Mouse (Mus musculus) embryonic stem cell, embryonic (primary cell): ENCODE data around the gene Nat10.

ENCODE experiments used
- CTCF ChIA-PET, 4 experiments: fragments of 300-600 bp in 2 of 4; fragments of 350-600 bp in 2 of 4; sonication (Branson Sonifier 250); formaldehyde crosslinking; loops; one replicate each; lab custom pipeline; 2022; ENCODE audit warnings: inconsistent platforms in 2 of 4; lab: Charles Lee
- POLR2A ChIA-PET, 4 experiments: fragments of 300-600 bp in 2 of 4; fragments of 350-600 bp in 2 of 4; sonication (Branson Sonifier 250); formaldehyde crosslinking; loops; one replicate each; lab custom pipeline; 2022; ENCODE audit warnings: antibody characterized with exemption in 4 of 4, inconsistent platforms in 1 of 4; lab: Charles Lee

Gene Nat10

DNA sequence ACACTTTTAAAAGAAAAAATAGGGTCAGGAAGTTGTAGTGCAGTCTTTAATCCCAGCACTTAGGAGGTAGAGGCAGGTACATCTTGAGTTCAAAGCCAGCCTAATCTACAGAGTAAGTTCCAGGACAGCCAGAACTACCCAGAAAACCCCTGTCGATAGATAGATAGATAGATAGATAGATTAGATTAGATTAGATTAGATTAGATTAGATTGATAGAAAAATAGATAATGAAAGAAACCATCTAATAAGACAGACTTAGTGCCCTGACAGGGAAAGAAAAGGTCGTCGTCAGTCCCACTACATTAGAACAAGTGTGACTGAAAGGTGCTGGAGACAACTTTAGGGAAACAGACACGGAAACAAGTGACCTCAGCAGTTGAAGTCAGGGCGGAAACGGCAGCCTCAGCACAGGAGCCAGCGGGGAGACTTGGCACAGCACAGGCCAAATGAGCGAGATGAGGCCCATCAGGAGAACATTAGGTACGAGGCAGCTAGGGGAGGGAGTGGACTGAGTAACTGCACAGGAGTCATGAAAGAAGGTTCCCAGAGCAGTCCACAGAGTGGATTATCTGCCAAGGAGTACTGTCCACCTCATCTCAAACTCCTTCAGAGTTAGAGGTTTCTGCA is 5.5 kb downstream of the Nat10 start:
- ChIA-PET POLR2A (interaction anchor here in 2 of 4 experiments (1.3 to 2.8 kb wide), 6 partner anchors 7 to 40 kb away, joined by 3 to 28 read pairs (median 8); no protein-coding TSS in a partner anchor), CTCF (interaction anchor here in 2 of 4 experiments (1.0 to 3.7 kb wide), 2 partner anchors 11 to 12 kb away, joined by 3 to 18 read pairs; no protein-coding TSS in a partner anchor)

DNA sequence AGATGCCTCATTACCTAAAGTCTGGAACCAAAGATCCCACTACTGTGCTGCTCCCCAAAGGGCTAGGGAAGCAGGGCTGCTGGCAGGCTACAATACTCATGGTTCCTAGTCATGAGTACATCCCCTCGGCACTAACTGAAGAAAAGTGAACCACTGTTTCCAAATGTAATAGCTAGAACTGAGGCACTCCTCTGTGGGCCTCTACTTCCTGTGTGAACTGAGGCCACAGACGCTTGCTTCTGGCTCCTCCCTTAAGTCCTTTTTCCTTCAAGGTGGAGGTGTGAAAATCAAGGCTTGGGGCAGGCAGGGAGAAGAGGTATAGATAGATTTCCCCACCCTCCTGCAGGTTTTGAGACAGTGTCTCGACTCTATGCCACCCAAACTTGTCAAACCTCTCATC is 6.5 kb downstream of the Nat10 start:
- ChIA-PET CTCF (interaction anchor here in 3 of 4 experiments (0.6 to 3.7 kb wide), 3 partner anchors 10 to 38 kb away, joined by 3 to 18 read pairs (median 4); no protein-coding TSS in a partner anchor), POLR2A (interaction anchor here in 1 of 4 experiments (0.6 to 3.6 kb wide), 4 partner anchors 9 to 48 kb away, joined by 4 to 18 read pairs (median 10); no protein-coding TSS in a partner anchor)

DNA sequence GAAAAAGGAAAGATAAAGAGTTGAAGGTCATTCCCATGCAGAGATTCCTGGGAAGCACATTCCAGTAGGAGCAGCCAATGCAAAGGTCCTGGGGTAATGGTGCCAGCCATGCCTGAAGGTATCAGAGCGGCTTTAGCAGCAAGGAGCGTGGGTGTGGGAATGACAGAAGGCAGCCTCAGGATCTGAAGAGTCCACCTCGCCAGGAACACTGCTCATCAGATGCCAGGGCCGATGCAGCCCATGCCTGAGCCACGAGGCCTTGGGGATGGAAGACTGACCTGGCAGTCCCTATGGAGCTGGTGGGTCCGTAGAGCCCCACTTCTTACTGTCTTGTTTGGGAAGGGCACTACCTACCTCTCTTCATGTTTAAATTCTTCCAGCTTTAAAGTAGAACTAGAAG is 9.3 kb downstream of the Nat10 start:
- POLR2A ChIA-PET, result interaction anchor here in 3 of 4 experiments (0.5 to 3.6 kb wide), 12 partner anchors 7 to 60 kb away, joined by 3 to 18 read pairs (median 5); partner anchors contain the start of genes Nat10 (in 3 of the 3) and Caprin1 (in 1 of the 3)
- CTCF ChIA-PET, result interaction anchor here in 2 of 4 experiments (0.6 to 1.2 kb wide), 2 partner anchors 8 to 195 kb away, joined by 3 read pairs; no protein-coding TSS in a partner anchor

DNA sequence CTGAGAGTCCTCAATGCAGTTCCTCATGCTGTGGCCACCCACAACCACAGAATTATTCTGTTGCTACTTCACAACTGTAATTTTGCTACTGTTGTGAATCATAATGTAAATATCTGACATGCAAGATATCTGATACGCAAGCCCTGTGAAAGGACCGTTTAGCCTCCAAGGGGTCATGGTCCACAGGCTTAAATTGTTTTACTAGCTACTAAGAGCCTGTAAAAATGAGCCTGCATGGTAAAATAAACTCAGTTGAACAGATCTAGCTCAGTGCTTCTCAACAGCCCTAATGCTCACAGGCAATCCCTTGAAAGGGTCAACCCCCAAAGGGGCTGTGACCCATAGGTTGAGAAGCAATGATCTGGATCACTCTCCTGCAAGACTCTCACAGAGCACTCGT is 12.0 kb downstream of the Nat10 start:
- POLR2A ChIA-PET, result interaction anchor here (0.6 to 6.6 kb wide), 14 partner anchors 8 to 184 kb away, joined by 3 to 90 read pairs (median 4); partner anchors contain the start of genes Nat10 (in 3 of the 4), Abtb2 (in 1 of the 4) and Caprin1 (in 1 of the 4)
- CTCF ChIA-PET, result interaction anchor here in 1 of 4 experiments (1.2 kb wide), 1 partner anchor 293 kb away, joined by 4 read pairs; no protein-coding TSS in a partner anchor

GRCm38 (mm10) chr2:103747891-103748290 is 13.2 kb downstream of the Nat10 start:
- CTCF ChIA-PET, result interaction anchor here in 1 of 4 experiments (0.9 kb wide), 1 partner anchor 118 kb away, joined by 3 read pairs; no protein-coding TSS in a partner anchor
- POLR2A ChIA-PET, result interaction anchor here in 3 of 4 experiments (0.6 to 6.6 kb wide), 16 partner anchors 9 to 182 kb away, joined by 3 to 90 read pairs (median 4); partner anchors contain the start of genes Abtb2 (in 2 of the 3), Nat10 (in 2 of the 3) and Caprin1 (in 1 of the 3)

DNA sequence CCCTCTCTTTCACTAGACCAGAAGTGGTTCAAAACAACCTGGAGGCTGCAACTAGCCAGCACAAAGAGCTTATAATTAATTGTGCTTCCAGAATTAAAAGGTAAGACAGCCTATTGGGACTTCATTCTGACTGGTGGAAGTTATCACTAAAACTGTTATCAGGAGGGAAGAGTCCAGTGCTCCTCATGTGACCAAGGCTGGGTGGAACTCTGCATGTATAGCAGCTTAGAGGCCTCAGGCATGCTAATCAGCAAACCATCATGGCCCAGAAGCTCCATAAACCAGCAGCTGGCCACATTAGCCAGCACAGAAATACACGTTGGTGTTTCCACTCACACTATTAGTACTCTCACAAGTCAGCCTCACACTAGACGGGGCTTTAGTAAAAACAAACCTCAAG is 14.3 kb downstream of the Nat10 start:
- ChIA-PET CTCF (interaction anchor here in 2 of 4 experiments (0.8 kb wide), 2 partner anchors 27 to 307 kb away, joined by 3 read pairs; no protein-coding TSS in a partner anchor), POLR2A (interaction anchor here in 3 of 4 experiments (0.5 to 6.6 kb wide), 16 partner anchors 10 to 181 kb away, joined by 3 to 90 read pairs (median 4); partner anchors contain the start of genes Abtb2 (in 1 of the 3), Caprin1 (in 1 of the 3) and Nat10 (in 1 of the 3))

DNA sequence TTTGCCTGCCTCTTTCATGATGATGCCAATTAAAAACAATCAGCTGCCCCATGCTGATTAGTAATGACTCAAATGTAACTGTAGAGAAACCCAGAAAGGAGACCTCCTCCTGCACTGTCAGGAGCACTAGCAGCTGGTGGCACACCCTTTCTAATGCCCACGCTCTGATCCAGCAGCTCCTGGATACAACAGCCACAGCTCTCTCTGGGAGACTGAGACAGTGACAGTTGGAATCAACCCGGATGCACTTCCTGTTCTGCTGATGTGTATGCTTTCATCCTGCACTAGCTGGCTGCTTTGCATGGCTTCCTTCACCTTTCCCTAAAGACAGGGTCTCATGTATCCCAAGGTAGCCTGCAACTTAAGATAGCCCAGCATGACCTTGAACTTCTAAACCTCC is 15.0 kb downstream of the Nat10 start:
- ChIA-PET CTCF (interaction anchor here in 2 of 4 experiments (0.8 to 1.1 kb wide), 2 partner anchors 289 to 306 kb away, joined by 3 to 4 read pairs; no protein-coding TSS in a partner anchor), POLR2A (interaction anchor here (0.5 to 6.6 kb wide), 20 partner anchors 11 to 225 kb away, joined by 3 to 90 read pairs (median 4); partner anchors contain the start of genes Abtb2 (in 2 of the 4), Caprin1 (in 1 of the 4) and Nat10 (in 1 of the 4))

GRCm38 (mm10) chr2:103745481-103745880 is 15.6 kb downstream of the Nat10 start:
- ChIA-PET CTCF (interaction anchor here in 2 of 4 experiments (1.1 to 2.4 kb wide), 6 partner anchors 11 to 289 kb away, joined by 4 to 20 read pairs (median 8); partner anchors contain the start of gene Abtb2 (in 1 of the 2)), POLR2A (interaction anchor here (0.6 to 6.6 kb wide), 23 partner anchors 8 to 225 kb away, joined by 3 to 90 read pairs (median 6); partner anchors contain the start of genes Abtb2 (in 2 of the 4), Caprin1 (in 2 of the 4) and Nat10 (in 1 of the 4))

GRCm38 (mm10) chr2:103743988-103744387 is 17.1 kb downstream of the Nat10 start:
- CTCF ChIA-PET, result interaction anchor here (0.5 to 2.4 kb wide), 41 partner anchors 8 to 630 kb away, joined by 3 to 20 read pairs (median 4); partner anchors contain the start of genes Abtb2 (in 2 of the 4) and Nat10 (in 1 of the 4)
- POLR2A ChIA-PET, result interaction anchor here (0.5 to 6.6 kb wide), 36 partner anchors 8 to 322 kb away, joined by 3 to 90 read pairs (median 4); partner anchors contain the start of genes Abtb2 (in 3 of the 4), Nat10 (in 3 of the 4) and Caprin1 (in 1 of the 4)

DNA sequence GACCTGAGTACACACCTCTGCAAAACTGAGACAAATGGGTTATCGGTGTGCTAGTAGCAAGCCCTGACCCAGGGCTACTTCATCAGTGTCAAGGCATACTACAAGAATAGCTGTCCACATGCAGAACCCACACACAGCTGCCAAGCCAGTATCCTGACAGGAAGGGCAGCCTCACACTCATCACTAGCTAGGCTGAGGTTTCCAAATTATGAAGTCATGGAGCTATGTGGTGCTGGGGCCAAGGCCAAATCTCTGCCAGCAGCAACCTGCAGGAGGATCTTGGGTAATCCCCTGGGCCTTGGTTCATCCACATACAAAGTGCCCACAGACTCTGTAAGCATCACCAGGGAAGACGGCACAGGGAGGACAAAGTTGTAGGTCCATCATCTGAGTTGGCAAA is 17.5 kb downstream of the Nat10 start:
- POLR2A ChIA-PET, result interaction anchor here in 3 of 4 experiments (0.8 to 6.6 kb wide), 32 partner anchors 9 to 227 kb away, joined by 3 to 90 read pairs (median 4); partner anchors contain the start of genes Abtb2 (in 3 of the 3), Nat10 (in 3 of the 3) and Caprin1 (in 1 of the 3)
- CTCF ChIA-PET, result interaction anchor here (0.5 to 2.4 kb wide), 37 partner anchors 9 to 630 kb away, joined by 3 to 20 read pairs (median 5); partner anchors contain the start of genes Abtb2 (in 2 of the 4) and Nat10 (in 1 of the 4)

- CTCF ChIA-PET, result interaction anchor here in 2 of 4 experiments (1.4 to 2.3 kb wide), 5 partner anchors 24 to 185 kb away, joined by 4 to 9 read pairs (median 8); partner anchors contain the start of gene Abtb2 (in 1 of the 2)
- POLR2A ChIA-PET, result interaction anchor here in 2 of 4 experiments (1.8 to 2.6 kb wide), 3 partner anchors 11 to 18 kb away, joined by 6 to 15 read pairs (median 10); partner anchors contain the start of gene Nat10 (in 1 of the 2)
These were observed 18.2 kb downstream of the Nat10 start for GRCm38 (mm10) chr2:103742821-103743220.

DNA sequence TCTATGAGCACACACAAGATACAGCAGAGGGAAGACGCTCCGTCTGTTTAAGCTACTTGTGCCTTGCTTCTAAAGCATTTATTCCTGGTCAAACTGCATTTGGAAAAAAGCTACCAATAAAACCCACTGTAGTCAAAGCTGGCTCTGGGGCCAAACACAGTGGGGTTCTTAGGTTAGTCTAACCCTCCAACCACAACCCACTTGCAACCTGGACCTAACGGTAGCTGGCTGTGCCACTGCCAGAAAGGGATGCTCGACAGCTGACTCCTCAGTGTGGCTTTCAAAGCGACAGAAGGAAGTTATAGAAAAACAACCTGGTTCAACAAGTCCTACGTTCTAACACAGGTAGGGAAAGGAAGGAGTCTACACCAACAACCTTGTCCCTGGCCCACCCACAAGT is 29.6 kb downstream of the Nat10 start:
- ChIA-PET CTCF (interaction anchor here in 3 of 4 experiments (0.6 to 1.8 kb wide), 4 partner anchors 13 to 18 kb away, joined by 3 to 7 read pairs (median 5); no protein-coding TSS in a partner anchor), POLR2A (interaction anchor here in 3 of 4 experiments (0.5 to 2.0 kb wide), 16 partner anchors 8 to 339 kb away, joined by 3 to 12 read pairs (median 4); partner anchors contain the start of gene Nat10 (in 2 of the 3))

- ChIA-PET POLR2A (interaction anchor here in 3 of 4 experiments (0.5 to 2.0 kb wide), 13 partner anchors 9 to 48 kb away, joined by 3 to 12 read pairs (median 5); partner anchors contain the start of gene Nat10 (in 2 of the 3)), CTCF (interaction anchor here in 2 of 4 experiments (1.8 kb wide), 2 partner anchors 13 kb away, joined by 7 read pairs; no protein-coding TSS in a partner anchor)
These were observed 30.1 kb downstream of the Nat10 start for GRCm38 (mm10) chr2:103730999-103731398.

- POLR2A ChIA-PET, result interaction anchor here in 2 of 4 experiments (0.9 to 1.7 kb wide), 5 partner anchors 10 to 82 kb away, joined by 3 to 5 read pairs (median 4); no protein-coding TSS in a partner anchor
- CTCF ChIA-PET, result interaction anchor here in 3 of 4 experiments (1.0 to 1.6 kb wide), 4 partner anchors 9 to 16 kb away, joined by 3 to 4 read pairs (median 3); no protein-coding TSS in a partner anchor
These were observed 33.0 kb downstream of the Nat10 start for GRCm38 (mm10) chr2:103728027-103728540.

GRCm38 (mm10) chr2:103724521-103724920 is 36.5 kb downstream of the Nat10 start:
- POLR2A ChIA-PET, result interaction anchor here in 1 of 4 experiments (0.7 to 2.1 kb wide), 3 partner anchors 19 to 163 kb away, joined by 3 to 6 read pairs (median 3); no protein-coding TSS in a partner anchor
- CTCF ChIA-PET, result no interaction called here

DNA sequence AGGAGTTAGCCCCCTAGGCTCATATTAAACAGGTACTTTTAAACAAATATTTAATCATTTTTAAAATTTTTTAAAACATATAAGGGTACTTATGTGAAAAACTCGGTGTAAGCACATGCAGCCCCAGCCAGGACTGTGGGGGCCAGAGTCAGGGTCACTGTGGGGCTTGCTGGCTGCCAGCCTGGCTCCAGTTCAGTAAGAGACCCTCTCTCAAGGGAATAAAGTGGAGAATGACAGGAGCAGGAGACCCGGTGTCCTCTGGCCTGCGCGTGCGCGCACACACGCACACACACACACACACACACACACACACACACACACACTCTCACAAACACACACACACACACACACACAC is 41.8 kb downstream of the Nat10 start:
- CTCF ChIA-PET, result interaction anchor here (0.6 to 3.8 kb wide), 30 partner anchors 8 to 283 kb away, joined by 3 to 19 read pairs (median 4); partner anchors contain the start of gene Abtb2 (in 3 of the 4)
- POLR2A ChIA-PET, result interaction anchor here (0.6 to 4.1 kb wide), 14 partner anchors 9 to 373 kb away, joined by 3 to 24 read pairs (median 4); partner anchors contain the start of genes Abtb2 (in 2 of the 4) and Nat10 (in 1 of the 4)
